Mouse (Mus musculus): Measurements from ENCODE around the gene Wdr6. TPM values are rescaled to one million over a fixed set of nuclear protein-coding genes. Genes with fewer than 3 reads are reported as not detected.
"Not testable (repeated sequence)": the region's sequence is repeated elsewhere in the genome, so short reads cannot be mapped to it uniquely, and the experiment has no call there.

Wdr6 gene
- 8.0 and 8.5 TPM in 2 replicates for polyA plus RNA-seq (2012; ENCODE audit: insufficient read depth, insufficient read length, missing spikeins)

- TF ChIP-seq CTCF (IDR thresholded peaks at IDR 0.05; ENCODE audit: low read depth, low read length) (no peak), POLR2A (IDR thresholded peaks at IDR 0.05; ENCODE audit: borderline replicate concordance, low read depth, low read length) (no peak)
- Histone ChIP-seq H3K4me1 (ENCODE audit: control insufficient read depth, insufficient read depth, low read length) (peaks cover 5% of the 10 kb centered on the region), H3K4me3 (ENCODE audit: insufficient read depth, low read length) (peak within 1 kb of the TSS; percentile 68), H3K27ac (ENCODE audit: insufficient read depth, low read depth, low read length) (peak within 1 kb of the TSS; percentile 4)
Observed at GRCm38 (mm10) chr9:108578545-108579343, at the start of gene Wdr6. Wdr6 (minus strand) TSS chr9:108578739.

GRCm38 (mm10) chr9:108628141-108628540 lies 49.6 kb upstream of the Wdr6 start:
- TF ChIP-seq CTCF (IDR thresholded peaks at IDR 0.05; ENCODE audit: low read depth, low read length) (no peak), POLR2A (IDR thresholded peaks at IDR 0.05; ENCODE audit: borderline replicate concordance, low read depth, low read length) (no peak)
- Histone ChIP-seq H3K4me1 (ENCODE audit: control insufficient read depth, insufficient read depth, low read length) (peaks cover 45% of the 10 kb centered on the region), H3K4me3 (ENCODE audit: insufficient read depth, low read length) (no peak overlapping the region), H3K27ac (ENCODE audit: insufficient read depth, low read depth, low read length) (no peak overlapping the region)

GRCm38 (mm10) chr9:108626498-108626897 lies 48.0 kb upstream of the Wdr6 start:
- Histone ChIP-seq H3K4me1 (ENCODE audit: control insufficient read depth, insufficient read depth, low read length) (peaks cover 38% of the 10 kb centered on the region), H3K27ac (ENCODE audit: insufficient read depth, low read depth, low read length) (peak overlapping the region; percentile 71), H3K4me3 (ENCODE audit: insufficient read depth, low read length) (no peak overlapping the region)
- no peak for TF ChIP-seq CTCF (IDR thresholded peaks at IDR 0.05; ENCODE audit: low read depth, low read length)
- no peak for TF ChIP-seq POLR2A (IDR thresholded peaks at IDR 0.05; ENCODE audit: borderline replicate concordance, low read depth, low read length)

- H3K27ac ChIP-seq (ENCODE audit: insufficient read depth, low read depth, low read length) = no peak overlapping the region
- no peak for TF ChIP-seq CTCF (IDR thresholded peaks at IDR 0.05; ENCODE audit: low read depth, low read length)
- TF ChIP-seq POLR2A (IDR thresholded peaks at IDR 0.05; ENCODE audit: borderline replicate concordance, low read depth, low read length) = no peak
- 0 out of 2 replicates have a peak, but pooled peaks cover 2% of the 10 kb centered on the region for H3K4me1 ChIP-seq (ENCODE audit: control insufficient read depth, insufficient read depth, low read length)
- no peak overlapping the region for H3K4me3 ChIP-seq (ENCODE audit: insufficient read depth, low read length)
Observed at GRCm38 (mm10) chr9:108617301-108617700, 38.8 kb upstream of the Wdr6 start.

- Histone ChIP-seq H3K4me1 (ENCODE audit: control insufficient read depth, insufficient read depth, low read length) (peaks cover 10% of the 10 kb centered on the region), H3K27ac (ENCODE audit: insufficient read depth, low read depth, low read length) (no peak overlapping the region), H3K4me3 (ENCODE audit: insufficient read depth, low read length) (no peak overlapping the region)
- TF ChIP-seq POLR2A (IDR thresholded peaks at IDR 0.05; ENCODE audit: borderline replicate concordance, low read depth, low read length) (no peak), CTCF (IDR thresholded peaks at IDR 0.05; ENCODE audit: low read depth, low read length) (no peak)
Observed at GRCm38 (mm10) chr9:108611488-108611887, 32.9 kb upstream of the Wdr6 start.

GRCm38 (mm10) chr9:108608889-108609288 lies 30.4 kb upstream of the Wdr6 start:
- Histone ChIP-seq H3K4me1 (ENCODE audit: control insufficient read depth, insufficient read depth, low read length) (peaks cover 10% of the 10 kb centered on the region), H3K27ac (ENCODE audit: insufficient read depth, low read depth, low read length) (no peak overlapping the region), H3K4me3 (ENCODE audit: insufficient read depth, low read length) (no peak overlapping the region)
- TF ChIP-seq POLR2A (IDR thresholded peaks at IDR 0.05; ENCODE audit: borderline replicate concordance, low read depth, low read length) (no peak), CTCF (IDR thresholded peaks at IDR 0.05; ENCODE audit: low read depth, low read length) (no peak)

GRCm38 (mm10) chr9:108607929-108608328 lies 29.4 kb upstream of the Wdr6 start:
- H3K4me3 ChIP-seq (ENCODE audit: insufficient read depth, low read length); H3K27ac ChIP-seq (ENCODE audit: insufficient read depth, low read depth, low read length): not testable (repeated sequence)
- H3K4me1 ChIP-seq (ENCODE audit: control insufficient read depth, insufficient read depth, low read length) = peaks cover 10% of the 10 kb centered on the region

- Histone ChIP-seq H3K4me3 (ENCODE audit: insufficient read depth, low read length) (no peak overlapping the region), H3K27ac (ENCODE audit: insufficient read depth, low read depth, low read length) (no peak overlapping the region), H3K4me1 (ENCODE audit: control insufficient read depth, insufficient read depth, low read length) (no peaks in the 10 kb centered on the region)
- no peak for TF ChIP-seq CTCF (IDR thresholded peaks at IDR 0.05; ENCODE audit: low read depth, low read length)
- TF ChIP-seq POLR2A (IDR thresholded peaks at IDR 0.05; ENCODE audit: borderline replicate concordance, low read depth, low read length) = no peak
Observed at GRCm38 (mm10) chr9:108601986-108602385, 23.4 kb upstream of the Wdr6 start.

- TF ChIP-seq POLR2A (IDR thresholded peaks at IDR 0.05; ENCODE audit: borderline replicate concordance, low read depth, low read length) = no peak
- no peak for TF ChIP-seq CTCF (IDR thresholded peaks at IDR 0.05; ENCODE audit: low read depth, low read length)
- H3K4me1 ChIP-seq (ENCODE audit: control insufficient read depth, insufficient read depth, low read length) = no peaks in the 10 kb centered on the region
- H3K27ac ChIP-seq (ENCODE audit: insufficient read depth, low read depth, low read length) = no peak overlapping the region
Observed at GRCm38 (mm10) chr9:108600011-108600410, 21.5 kb upstream of the Wdr6 start.

GRCm38 (mm10) chr9:108599021-108599566 lies 20.6 kb upstream of the Wdr6 start:
- no peak overlapping the region for H3K4me3 ChIP-seq (ENCODE audit: insufficient read depth, low read length)
- TF ChIP-seq POLR2A (IDR thresholded peaks at IDR 0.05; ENCODE audit: borderline replicate concordance, low read depth, low read length) (no peak), CTCF (IDR thresholded peaks at IDR 0.05; ENCODE audit: low read depth, low read length) (no peak)
- H3K27ac ChIP-seq (ENCODE audit: insufficient read depth, low read depth, low read length) = no peak overlapping the region
- 0 out of 2 replicates have a peak, but pooled peaks cover 2% of the 10 kb centered on the region for H3K4me1 ChIP-seq (ENCODE audit: control insufficient read depth, insufficient read depth, low read length)

More at GRCm38 (mm10) chr9:108600011-108600410, 21.5 kb upstream of the Wdr6 start:
- H3K4me3 ChIP-seq (ENCODE audit: insufficient read depth, low read length) = no peak overlapping the region

Data from bone marrow macrophage, adult 2 months (primary cell).